Mouse (Mus musculus): ENCODE measurements around the gene D630039A03Rik.

The D630039A03Rik gene

DNA sequence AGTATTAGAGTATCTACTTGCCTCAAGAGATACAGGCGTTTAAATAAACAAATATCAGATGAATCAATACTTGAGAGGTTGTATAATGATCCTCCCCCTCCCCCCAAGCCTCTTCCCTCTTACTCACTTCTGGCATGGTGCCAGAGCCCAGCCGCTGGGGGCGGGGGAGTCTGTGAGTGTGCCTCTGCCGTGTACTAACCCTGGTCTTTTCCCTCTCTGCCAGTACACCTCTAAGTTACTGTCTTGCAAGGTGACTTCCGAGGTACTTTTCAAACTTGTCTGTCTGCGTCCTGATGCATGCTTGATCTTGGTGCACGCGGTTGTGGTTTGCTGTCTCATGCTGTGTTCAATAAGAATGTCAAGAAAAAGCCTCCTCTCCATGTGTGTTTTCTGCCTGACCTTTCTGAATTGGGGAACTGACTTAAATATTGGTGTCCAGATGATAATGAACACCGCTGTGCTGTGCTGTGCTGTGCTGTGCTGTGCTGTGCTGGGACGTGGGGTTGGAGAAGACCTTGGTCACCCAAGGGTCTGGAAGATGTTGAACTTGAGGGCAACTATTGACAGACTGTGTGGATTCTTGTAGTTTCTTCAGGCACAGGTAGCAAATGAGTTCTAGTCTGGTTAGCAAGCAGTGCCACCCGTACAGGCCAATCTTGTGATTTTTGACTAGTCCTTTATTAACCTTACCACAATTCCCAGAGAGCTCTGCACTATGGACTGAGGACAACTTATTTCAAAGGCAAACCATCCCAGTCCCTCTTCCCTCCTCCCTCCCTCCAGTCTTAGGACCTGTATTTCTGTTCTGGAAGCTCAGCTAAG, 29.8 kb downstream of the D630039A03Rik start:
- DNase-seq, result peak; percentile 69 to 70

DNA sequence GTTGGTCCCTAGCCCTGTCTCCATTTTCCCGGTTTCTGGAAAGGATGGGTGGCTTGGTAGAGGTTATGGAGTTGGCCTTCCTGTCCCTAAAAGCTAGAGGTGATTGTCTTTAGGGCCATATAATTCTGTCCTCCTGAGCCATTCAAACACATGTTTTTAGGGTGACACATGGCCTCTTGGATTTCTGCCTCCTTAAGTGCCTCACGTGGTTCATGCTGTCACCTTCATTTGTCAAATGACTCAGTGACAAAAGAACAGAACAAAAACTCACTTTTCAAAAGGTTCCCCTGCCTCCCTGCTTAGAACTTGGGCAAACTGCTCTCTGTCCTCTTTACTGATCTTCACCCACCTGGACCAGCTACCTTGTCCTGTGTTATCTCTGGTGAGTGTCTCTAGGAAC, 30.9 kb downstream of the D630039A03Rik start:
- DNase-seq, result no peak

DNA sequence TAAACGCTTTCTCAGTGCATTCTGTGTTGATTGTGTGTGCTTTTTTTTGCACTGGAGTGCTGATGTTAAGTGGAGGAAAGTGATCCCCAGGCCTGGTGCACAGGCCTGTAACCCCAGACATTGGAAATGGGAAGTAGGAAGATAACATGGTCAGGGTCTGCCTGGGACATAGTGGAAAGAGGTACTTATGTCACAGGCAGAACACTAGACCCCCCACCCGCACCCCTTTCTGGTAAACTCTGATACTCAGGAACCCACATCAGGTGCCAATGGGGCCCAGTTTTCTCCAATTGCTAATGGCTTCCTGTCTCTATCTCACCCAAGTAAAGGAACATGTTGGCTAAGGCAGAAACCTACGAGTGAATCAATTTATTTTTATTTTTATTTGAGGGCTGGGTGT, 31.6 kb downstream of the D630039A03Rik start:
- no peak for DNase-seq

DNA sequence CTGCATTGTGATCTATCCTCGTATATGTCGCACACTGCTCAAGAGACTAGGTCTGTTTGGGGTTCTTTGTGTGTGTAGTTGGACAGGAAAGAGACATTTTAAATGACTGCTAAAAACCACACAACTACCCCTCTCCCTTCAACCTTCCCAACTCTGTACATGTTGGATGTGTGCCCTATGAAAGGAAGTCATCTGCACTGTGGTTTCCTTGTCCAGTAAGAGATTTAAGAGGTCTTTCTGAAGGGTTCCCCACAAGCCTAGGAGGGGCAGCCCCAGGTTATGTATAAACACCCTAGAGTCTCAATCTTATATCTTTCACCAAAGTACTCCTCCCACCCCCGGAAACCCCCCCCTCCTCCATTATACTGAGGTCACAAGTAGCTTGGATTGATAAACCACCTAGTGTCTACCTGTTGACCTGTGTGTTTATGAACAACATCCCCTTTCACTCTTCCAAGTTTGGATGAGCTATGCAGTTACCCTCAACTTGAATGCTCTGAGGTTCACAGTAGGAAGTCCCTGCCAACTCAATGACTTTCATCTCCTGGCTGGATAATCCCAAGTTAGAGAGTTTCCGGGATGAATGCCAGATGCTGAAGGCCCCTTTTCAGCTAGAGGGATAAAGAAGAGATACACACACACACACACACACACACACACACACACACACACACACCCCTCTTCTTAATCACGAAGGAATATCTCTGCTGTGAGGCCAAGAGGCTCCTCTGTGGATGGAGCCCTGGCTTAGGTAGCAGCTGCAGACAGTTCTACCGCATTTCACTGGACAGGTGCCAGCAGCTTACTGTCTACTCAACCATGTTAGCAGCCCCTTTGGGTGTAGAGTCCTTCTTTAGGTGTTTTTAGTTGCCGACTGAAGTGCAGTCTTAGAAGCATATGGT, 32.3 kb downstream of the D630039A03Rik start:
- peak; percentile 50 to 68 for DNase-seq

DNA sequence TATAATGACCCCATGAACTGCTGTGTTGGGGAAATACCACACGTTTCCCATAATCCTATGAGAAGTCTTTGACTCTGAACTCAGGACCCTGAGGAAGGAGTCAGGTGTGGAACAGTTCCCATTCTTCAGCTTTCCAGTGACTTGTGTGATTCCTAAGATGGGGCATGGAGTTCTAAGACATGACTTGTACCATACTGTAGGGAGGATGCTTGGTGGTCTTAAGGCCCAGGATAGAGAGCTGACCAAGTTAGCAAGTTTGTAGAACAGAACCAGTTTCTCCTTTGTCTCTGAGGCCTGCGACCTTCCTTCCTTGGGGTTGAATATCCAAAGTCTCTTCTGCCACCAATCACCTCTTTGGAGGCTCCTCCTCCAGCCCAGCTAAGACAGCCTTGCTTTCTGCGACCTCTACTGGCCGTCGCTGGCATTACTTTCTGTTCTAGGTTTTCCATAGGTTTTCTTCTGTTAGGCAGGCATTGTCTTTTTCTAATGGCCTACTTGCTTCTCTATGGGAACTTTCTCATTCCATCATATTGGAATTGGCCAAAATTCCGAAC, 36.2 kb downstream of the D630039A03Rik start:
- DNase-seq, result peak; percentile 86 to 92

DNA sequence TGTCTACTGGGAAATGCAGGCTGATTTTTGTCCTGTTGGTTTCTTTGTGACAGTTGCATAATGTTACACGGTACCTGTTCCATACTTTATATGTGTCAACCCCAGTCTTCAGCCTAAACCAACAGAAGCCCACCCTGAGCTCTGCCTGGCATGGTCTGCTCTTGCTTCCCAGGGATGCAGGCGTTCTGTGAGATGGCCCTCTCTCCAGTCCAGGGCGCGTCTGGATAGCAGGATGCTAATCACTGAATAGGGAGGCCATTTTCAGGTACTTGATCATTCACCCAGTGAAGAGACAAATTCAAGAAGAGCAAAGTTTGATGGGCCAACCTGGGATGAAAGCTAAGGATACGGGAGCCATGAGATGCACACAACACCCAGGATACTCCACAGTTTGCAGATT, 37.0 kb downstream of the D630039A03Rik start:
- no peak for DNase-seq

DNA sequence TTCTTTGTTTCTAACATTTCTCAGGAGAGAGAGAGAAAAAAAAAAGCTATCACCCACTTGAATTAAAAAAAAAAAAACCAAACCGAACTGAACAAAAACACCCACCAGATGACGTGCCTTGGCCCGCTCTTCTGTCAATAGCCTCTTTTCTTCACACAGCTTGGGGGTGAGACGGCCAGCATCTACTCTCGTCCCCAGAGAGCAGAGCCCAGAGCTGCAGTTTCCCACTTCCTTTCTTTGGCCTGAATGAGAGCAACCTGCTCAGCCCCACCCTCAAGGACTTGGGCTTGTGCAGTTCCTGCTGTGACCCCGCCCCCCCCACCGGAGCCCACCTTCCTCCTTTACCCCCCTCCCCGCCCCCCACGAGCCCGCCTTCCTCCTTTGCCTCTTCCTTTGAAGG, 48.6 kb downstream of the D630039A03Rik start:
- DNase-seq, result no peak

DNA sequence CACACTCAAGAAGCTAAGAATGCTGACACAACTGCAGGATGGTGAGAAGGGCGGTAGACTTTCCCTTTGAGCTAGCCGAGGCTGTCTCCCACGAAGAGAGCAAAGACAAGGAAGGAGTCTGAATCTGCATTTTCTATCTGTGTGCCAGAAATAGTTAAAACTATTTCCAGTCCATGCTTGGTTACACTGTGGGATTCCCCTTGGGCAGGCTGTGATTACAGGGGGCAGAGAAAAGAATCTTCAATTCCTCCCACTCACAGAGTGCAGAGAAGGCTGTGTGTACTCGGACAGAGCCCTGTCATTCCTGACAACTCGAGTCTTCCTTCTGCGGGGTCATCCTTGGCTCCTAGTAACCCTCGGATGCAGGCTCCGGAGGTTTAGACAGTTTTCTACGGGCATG, 49.1 kb downstream of the D630039A03Rik start:
- no peak for DNase-seq

DNA sequence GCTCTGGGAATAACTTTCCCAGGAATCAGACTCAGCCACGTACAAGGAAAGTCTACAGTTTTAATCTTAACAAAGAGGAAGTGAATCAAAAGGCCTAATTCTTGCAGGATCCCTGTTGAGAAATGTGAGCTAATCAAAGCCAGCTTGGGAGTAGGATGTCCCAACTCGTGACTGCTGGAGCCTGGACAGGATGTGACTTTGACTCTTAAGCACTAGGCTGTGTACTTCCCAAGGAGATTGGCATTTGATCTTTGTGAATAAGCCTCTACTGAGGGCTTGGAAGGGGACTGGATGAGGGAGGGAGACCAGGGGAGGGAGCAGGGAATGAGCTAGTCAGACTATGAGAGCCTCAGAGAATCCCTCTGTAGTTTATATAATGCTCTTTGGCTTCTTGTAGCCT, 50.0 kb downstream of the D630039A03Rik start:
- DNase-seq, result peak; percentile 45 to 74

DNA sequence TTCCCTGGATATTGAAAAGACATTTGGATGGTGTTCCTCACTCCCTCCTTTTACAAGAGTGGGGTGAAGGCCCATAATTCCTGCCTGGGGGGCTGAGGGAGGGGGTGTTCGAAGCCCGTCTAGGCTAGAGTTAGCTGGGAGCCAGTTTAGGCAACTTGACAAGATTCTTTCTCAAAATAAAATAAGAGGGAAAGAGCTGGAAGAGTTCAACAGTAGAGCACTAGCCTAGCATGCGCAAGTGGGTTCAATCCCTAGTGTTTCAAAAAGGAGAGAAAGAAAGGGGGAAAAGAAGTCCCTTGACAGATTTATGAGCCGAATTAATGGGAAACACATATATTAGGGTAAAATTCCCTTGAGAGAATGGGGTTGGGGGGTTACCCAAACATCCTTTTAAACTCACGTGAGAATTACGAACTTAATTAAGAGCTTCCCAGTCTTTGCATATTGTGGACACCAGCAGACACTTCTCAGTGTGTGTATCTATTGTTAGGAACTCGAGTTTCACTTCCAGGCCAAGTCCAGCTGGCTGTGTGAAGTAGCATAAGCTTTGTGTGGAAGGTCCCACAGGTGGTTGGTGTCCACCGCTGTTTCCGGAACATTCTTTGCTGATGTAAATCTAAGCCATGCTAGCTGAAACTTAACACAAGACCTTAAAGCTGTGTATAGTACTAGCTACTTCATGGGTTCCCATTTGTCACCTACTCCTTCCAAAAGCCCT, 53.7 kb downstream of the D630039A03Rik start:
- DNase-seq, result peak in 1 of 2 experiments; percentile 5

DNA sequence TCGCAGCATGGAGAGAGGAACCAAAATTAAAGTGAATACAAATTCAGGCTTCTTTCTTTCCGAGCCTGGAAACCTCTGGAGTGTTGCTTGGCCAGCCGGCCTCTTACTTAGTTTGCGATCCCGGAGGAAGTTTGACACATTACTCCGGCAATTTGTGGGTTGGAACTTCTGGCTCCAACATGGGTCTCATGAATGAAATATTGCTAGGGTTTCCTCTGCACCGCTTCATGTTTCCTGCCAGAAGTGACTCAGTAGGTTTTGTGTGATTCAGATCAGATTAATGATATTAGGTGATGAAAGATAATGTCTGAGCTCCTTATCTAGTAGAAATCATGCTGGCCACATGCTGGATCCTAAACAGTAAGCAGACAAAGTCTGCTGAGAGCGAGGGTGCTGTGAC, 54.2 kb downstream of the D630039A03Rik start:
- peak; percentile 36 to 59 for DNase-seq

DNA sequence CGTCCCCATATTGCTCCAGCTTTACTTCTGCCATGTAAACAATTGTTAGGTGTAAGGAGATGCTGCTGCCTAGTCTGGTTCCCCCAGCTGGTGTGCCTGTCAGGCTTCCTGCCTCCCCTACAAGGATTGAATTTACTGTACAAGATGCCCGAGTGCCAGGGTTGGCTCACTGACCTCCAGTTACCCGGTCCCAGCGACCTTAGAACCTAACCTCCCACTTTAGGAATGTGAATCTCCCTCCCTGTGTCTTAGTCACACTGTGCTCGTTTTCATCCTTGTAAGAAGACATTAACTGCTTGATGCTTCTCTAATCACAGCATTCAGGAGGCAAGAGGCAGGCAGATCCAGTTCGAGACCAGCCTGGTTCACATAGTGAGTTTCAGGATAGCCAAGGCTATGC, 54.9 kb downstream of the D630039A03Rik start:
- DNase-seq, result peak; percentile 62 to 75

DNA sequence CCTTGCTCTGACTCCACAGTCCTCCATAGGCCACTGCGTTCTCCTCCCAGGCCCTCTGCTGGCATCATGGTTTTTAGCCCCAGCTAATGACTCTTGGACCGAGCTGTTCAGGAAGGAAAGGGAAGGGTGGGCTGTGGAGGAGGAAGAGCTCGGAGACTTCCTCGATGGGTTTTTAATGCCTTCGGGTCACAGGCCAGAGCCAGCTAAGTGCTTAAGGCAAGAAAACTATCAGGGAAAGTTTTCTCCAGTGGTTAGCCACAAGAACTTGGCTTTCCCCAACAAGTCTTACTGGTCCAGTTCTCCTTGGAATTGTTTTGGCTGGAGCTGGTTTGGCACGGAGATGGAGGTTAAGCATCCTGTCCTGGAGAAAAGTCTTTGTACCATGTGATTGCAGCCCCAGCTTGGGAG, 55.9 kb downstream of the D630039A03Rik start:
- DNase-seq, result peak; percentile 64 to 72
